Mouse (Mus musculus) neural tube, embryonic 10.5 days (tissue): ENCODE results near the gene Tbc1d8b.

Source experiments
- DNase-seq: peaks from one replicate; pipeline ENCODE4 v3.0.0-alpha.2; 2017; ENCODE audit warnings: low spot score; ENCODE audit errors: extremely low spot score

The Tbc1d8b gene

GRCm38 (mm10) chrX:139779401-139779800, 94.6 kb downstream of the Tbc1d8b start:
- no peak for DNase-seq

DNA sequence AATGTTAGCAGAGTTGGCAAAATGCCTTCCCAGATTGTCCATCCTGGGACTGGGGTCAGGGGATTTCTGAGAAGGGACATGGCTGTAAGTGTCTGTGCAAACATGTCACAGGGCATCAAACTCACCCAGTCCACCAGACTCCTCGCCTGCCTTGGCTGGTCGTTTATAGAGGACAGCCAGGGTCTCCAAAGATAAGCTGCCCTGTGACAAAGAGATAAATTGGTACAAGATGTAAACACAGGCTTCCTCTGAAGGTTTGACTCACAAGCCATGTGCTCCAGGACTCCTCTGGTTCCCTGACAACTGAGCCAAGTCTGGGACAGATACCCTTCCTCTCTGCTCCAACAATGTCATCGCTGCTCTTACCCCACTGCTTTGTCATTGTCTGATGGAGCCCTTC, 96.2 kb downstream of the Tbc1d8b start:
- DNase-seq, result no peak

- DNase-seq, result no peak
Observed at GRCm38 (mm10) chrX:139781563-139781962, 96.8 kb downstream of the Tbc1d8b start.

DNA sequence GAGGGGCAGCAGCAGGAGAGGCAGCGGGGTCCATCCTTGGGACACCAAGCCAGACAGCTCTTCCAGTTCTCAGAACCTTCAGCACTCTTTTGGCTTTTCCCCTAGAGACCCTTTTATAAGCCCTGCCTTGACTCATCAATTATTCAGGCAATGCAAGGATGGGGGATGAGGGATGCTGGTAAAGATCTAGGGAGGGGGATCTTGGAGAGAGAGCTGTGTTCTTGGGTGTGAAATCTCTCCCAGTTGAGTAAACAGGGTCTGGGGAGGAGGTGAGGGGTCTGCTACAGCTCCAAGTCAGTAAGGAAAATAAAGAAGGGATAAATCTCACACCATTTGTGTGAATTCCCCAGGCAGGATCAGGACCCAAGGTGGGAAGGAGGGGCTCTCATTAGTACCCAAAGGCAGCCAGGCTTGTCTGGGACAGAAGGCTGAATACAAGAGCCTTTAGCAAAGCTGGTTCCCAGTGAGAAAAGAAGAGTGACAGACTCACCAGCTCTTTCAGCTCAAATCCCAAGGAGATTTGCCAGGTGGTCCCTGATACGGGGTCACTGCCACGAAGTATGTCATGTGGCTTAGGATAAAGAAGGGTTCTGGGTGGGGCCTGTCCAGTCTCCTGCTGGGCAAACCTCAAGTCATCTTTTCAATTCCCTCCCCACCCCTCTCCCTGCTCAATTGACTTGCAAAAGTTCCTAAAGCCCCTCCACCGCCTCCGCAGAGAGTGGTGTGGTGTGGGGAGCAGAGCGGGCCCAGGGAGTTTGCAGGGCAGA, 97.7 kb downstream of the Tbc1d8b start, which contains the start of gene Ripply1:
Ripply1 (minus strand) TSS at position 76 of the 767 bp plus-strand sequence.
- no peak for DNase-seq

DNA sequence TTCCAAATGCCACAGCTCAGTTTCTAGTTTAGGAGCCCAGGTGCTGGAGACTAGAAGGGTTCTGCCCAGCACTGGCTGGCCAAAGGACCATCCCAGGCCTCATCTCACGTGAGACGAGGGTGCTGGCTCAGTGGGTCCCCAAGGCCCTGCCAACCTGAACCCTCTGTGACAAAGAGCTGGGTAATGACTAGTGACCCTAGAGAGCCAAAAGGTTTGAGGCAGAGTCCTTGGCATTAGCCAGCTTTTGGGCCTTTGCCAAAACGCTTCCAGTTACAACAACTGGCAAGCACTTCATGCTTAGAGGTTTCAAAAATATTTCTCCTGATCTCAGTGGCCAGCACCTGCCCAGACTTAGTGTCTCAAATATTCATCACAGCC, 98.2 kb downstream of the Tbc1d8b start:
- no peak for DNase-seq

- DNase-seq, result no peak
Observed at GRCm38 (mm10) chrX:139785764-139786163, 101.0 kb downstream of the Tbc1d8b start.

DNA sequence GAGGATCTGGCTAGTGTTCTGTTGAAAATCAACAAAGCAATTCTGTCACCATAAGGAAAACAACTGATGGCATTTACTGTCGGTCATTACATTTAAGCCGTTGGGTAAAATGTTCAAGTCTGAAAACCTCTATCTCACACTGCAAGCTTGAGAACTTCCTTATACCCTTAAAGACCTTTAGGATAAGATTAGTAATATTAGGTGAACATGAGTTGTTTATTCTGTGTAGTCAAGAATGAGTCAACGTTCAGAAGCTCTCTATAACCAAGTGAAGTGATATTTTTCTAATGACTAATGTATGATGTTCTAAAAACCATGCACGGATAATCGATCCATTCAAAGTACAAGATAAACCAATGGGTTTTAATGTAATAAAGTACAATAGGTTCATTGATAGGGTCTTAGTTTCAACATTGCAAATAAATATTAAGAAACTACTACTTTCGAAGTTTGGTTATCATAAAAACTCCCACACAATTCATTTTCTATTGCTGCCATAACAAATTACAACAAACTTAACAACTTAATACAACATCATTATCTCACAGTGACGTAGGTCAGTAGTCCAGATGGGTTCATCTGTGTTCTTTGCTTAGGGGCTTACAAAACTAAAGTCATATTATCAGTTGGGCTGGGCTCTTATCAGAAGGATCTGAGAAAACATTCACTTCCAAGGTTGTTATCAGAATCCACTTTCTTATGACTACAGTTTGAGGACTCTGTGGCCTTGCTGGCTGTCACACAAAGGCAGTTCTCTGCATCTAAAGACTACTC, 109.5 kb downstream of the Tbc1d8b start:
- DNase-seq, result no peak

DNA sequence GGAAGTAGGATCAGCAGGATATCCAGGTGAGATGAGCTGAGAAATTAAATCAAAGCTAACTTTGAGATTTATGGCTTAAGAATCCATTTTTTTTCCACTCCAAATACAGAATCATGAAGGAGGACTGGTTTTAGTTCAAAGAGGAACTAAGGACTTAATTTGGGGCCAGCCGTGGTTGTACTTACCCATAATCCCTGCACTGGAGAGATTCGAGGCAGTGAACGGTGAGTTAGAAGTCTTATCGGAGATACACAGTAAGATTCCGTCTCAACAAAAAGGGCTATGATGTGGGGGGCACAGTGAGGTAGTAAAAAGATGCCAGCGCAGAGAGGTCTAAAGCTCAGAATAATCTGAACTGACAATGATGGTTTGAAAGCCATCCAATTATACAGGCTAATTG, 111.2 kb downstream of the Tbc1d8b start:
- DNase-seq, result no peak

- peak; percentile 1 for DNase-seq
Observed at GRCm38 (mm10) chrX:139797875-139798274, 113.1 kb downstream of the Tbc1d8b start.

DNA sequence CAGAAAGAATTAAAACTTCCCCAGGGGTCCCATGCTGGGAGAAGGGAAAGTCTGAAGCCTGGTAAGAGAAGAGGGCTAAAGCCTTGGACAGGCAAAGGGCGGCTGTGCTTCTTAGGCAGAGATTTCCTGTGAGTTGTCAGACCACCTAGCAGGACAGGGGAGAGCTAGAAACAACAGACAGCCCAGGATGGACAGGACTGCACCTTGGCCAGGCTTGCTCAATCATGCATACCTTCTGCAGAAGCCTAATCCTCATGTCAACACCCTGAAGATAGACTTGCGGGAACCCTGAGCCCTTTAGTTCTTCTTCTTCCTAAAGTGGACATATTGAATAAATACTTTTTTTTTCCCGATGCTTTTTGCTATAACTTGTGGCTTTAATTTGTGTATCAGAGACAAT, 115.2 kb downstream of the Tbc1d8b start:
- DNase-seq, result no peak

- DNase-seq, result peak; percentile 6
Observed at GRCm38 (mm10) chrX:139800406-139800878, 115.6 kb downstream of the Tbc1d8b start, which contains the start of gene Cldn2. TSS of gene Cldn2 (plus strand) at chrX:139800828.
